Mouse (Mus musculus) kidney, embryonic 15.5 days (tissue): ENCODE data around the gene Sprtn. TPM values are rescaled to one million over a fixed set of nuclear protein-coding genes. Genes with fewer than 3 reads are reported as not detected.

Experiments
- ATAC-seq: fragments of 200-750 bp; cut with Nextera tagmentation; replicated peaks from 2 replicates; pipeline ENCODE4 v1.8.0; 2017; ENCODE audit warnings: moderate TSS enrichment; ENCODE audit not compliant: low FRiP score
- H3K27ac ChIP-seq: fragments of 300-500 bp; sonication (generic); 2 replicates; pipeline ENCODE4 v1.5.1; 2015; ENCODE audit warnings: mild to moderate bottlenecking, inconsistent platforms
- H3K27me3 ChIP-seq: fragments of 300-500 bp; sonication (generic); 2 replicates; pipeline ENCODE4 v1.6.1; 2015; ENCODE audit warnings: inconsistent platforms
- H3K36me3 ChIP-seq: fragments of 300-500 bp; sonication (generic); 2 replicates; pipeline ENCODE4 v1.6.1; 2015; ENCODE audit warnings: inconsistent platforms
- H3K4me1 ChIP-seq: fragments of 300-500 bp; sonication (generic); 2 replicates; pipeline ENCODE4 v1.6.1; 2015; ENCODE audit warnings: inconsistent platforms
- H3K4me2 ChIP-seq: fragments of 300-500 bp; sonication (generic); 2 replicates; pipeline ENCODE4 v1.6.1; 2015; ENCODE audit warnings: moderate library complexity, mild to moderate bottlenecking, inconsistent platforms
- H3K4me3 ChIP-seq: fragments of 300-500 bp; sonication (generic); replicated peaks from 2 replicates; pipeline ENCODE4 v1.5.1; 2015; ENCODE audit warnings: mild to moderate bottlenecking, inconsistent platforms
- H3K9ac ChIP-seq: fragments of 300-500 bp; sonication (generic); 2 replicates; pipeline ENCODE4 v1.6.1; 2015; ENCODE audit warnings: mild to moderate bottlenecking, inconsistent platforms
- H3K9me3 ChIP-seq: fragments of 300-500 bp; sonication (generic); replicated peaks from 2 replicates; pipeline ENCODE4 v1.6.1; 2016; ENCODE audit warnings: inconsistent platforms
- WGBS: fragments of 180-500 bp; shearing (Covaris S2); methylation state at CpG from one replicate; pipeline ENCODE4 v1.1.7; 2015; ENCODE audit warnings: mixed read lengths; 5-methylcytosine and 5-hydroxymethylcytosine counted together
- polyA plus RNA-seq: library from polyadenylated mRNA; unstranded; fragments of >200 nt; fragmentation: Nextera tagmentation; extraction: Ambion mirVana; gene quantifications from 2 replicates; pipeline ENCODE4 v1.2.1, GENCODE M21; 2015

The Sprtn gene
- polyA plus RNA-seq, 1 experiment from 2014 or later, result 10.2 TPM

GRCm38 (mm10) chr8:124950069-124950456 is 52.4 kb downstream of the Sprtn start:
- ATAC-seq, result no peak
- H3K4me2 ChIP-seq, result peak overlapping the region; percentile 89
- no peaks in the 10 kb centered on the region for H3K36me3 ChIP-seq
- no peaks in the 10 kb centered on the region for H3K27me3 ChIP-seq
- no peaks in the 10 kb centered on the region for H3K9me3 ChIP-seq
- H3K4me3 ChIP-seq, result peak overlapping the region; percentile 93
- peak overlapping the region; percentile 82 for H3K9ac ChIP-seq
- H3K27ac ChIP-seq, result peak overlapping the region; percentile 97
- 23% methylated on average over 10 of the region's 10 CpGs for WGBS
- peaks cover 44% of the 10 kb centered on the region for H3K4me1 ChIP-seq

- H3K9me3 ChIP-seq, result no peaks in the 10 kb centered on the region
- 51% methylated on average over 2 of the region's 2 CpGs for WGBS
- H3K27ac ChIP-seq, result no peak overlapping the region
- peak overlapping the region; percentile 89 for H3K4me2 ChIP-seq
- H3K4me3 ChIP-seq, result peak overlapping the region; percentile 93; the same call in 1 of the 2 replicates
- H3K36me3 ChIP-seq, result no peaks in the 10 kb centered on the region
- ATAC-seq, result no peak
- H3K4me1 ChIP-seq, result peaks cover 39% of the 10 kb centered on the region
- H3K27me3 ChIP-seq, result no peaks in the 10 kb centered on the region
- 0 out of 2 replicates have a peak overlapping the region, but pooled peaks have one; percentile 82 for H3K9ac ChIP-seq
These were observed 53.2 kb downstream of the Sprtn start for GRCm38 (mm10) chr8:124950865-124951264.

- H3K4me2 ChIP-seq, result no peak overlapping the region
- no peak overlapping the region for H3K9ac ChIP-seq
- no peak for ATAC-seq
- H3K27me3 ChIP-seq, result no peaks in the 10 kb centered on the region
- H3K36me3 ChIP-seq, result no peaks in the 10 kb centered on the region
- WGBS, result 66% methylated on average over 7 of the region's 7 CpGs
- H3K9me3 ChIP-seq, result no peaks in the 10 kb centered on the region
- peaks cover 22% of the 10 kb centered on the region for H3K4me1 ChIP-seq
- no peak overlapping the region for H3K27ac ChIP-seq
- H3K4me3 ChIP-seq, result no peak overlapping the region
These were observed 55.5 kb downstream of the Sprtn start for GRCm38 (mm10) chr8:124953188-124953587.

- Histone ChIP-seq H3K4me1 (peaks cover 29% of the 10 kb centered on the region), H3K36me3 (no peaks in the 10 kb centered on the region), H3K9ac (no peak overlapping the region), H3K4me2 (no peak overlapping the region), H3K27ac (no peak overlapping the region), H3K27me3 (no peaks in the 10 kb centered on the region), H3K9me3 (no peaks in the 10 kb centered on the region), H3K4me3 (no peak overlapping the region)
- WGBS, result 71% methylated on average over 8 of the region's 8 CpGs
- no peak for ATAC-seq
These were observed 56.9 kb downstream of the Sprtn start for GRCm38 (mm10) chr8:124954572-124955082.

Other genes with a start within 250 kb of the Sprtn start
- 28.4 and 32.3 TPM in 2 replicates for gene 2310022B05Rik, start 234.5 kb upstream of the Sprtn start, polyA plus RNA-seq
- gene Ttc13, start 175.9 kb upstream of the Sprtn start, polyA plus RNA-seq, result 46.7 and 47.0 TPM in 2 replicates
- gene Arv1, start 175.7 kb upstream of the Sprtn start, polyA plus RNA-seq, result 25.2 and 28.1 TPM in 2 replicates
- gene Fam89a, start 146.1 kb upstream of the Sprtn start, polyA plus RNA-seq, result 4.9 TPM in 2 replicates
- 0.10 and 0.36 TPM in 2 replicates for gene Trim67, start 104.8 kb upstream of the Sprtn start, polyA plus RNA-seq
- 101 and 114 TPM in 2 replicates for gene Gnpat, start 34.9 kb upstream of the Sprtn start, polyA plus RNA-seq
- gene 2810004N23Rik, start 34.8 kb upstream of the Sprtn start, polyA plus RNA-seq, result 52.7 and 53.3 TPM in 2 replicates
- gene Exoc8, start 181 bp upstream of the Sprtn start, polyA plus RNA-seq, result 7.6 and 9.0 TPM in 2 replicates
- 10.9 and 11.1 TPM in 2 replicates for gene Egln1, start 51.4 kb downstream of the Sprtn start, polyA plus RNA-seq
- 118 and 119 TPM in 2 replicates for gene Tsnax, start 115.1 kb downstream of the Sprtn start, polyA plus RNA-seq
- 2.1 and 3.6 TPM in 2 replicates for gene Disc1, start 156.3 kb downstream of the Sprtn start, polyA plus RNA-seq